Comparison of ENCODE assay signal across 17 mouse cellular contexts in the genomic region with DNA sequence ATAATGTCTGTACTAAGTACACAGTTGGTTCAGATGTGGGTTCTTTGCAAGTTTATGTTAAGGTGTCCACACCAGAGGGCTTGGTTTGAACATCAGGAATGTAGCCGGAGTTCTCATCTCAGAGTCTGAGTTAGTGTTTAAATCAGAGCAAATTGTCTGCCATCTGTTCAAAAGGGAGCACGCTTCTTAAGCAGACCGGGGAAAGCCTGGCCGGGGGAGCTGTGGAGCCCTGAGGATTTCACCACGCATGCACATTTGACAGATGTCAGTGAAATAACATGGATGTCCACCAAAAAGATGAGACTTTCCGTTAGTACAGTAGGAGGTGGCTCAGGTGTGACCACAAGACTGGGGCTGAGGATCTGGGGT.
DNase-seq lines count a peak whose midpoint lies in the region; ATAC-seq lines count a peak whose summit lies in the region.
"Had no signal": no experiment of that assay in that cellular context is flagged by ENCODE, and none has a peak within 500 bp of the region (broad histone marks: within the 10 kb centered on the region; RNA-seq: fewer than 3 reads in every experiment).

No protein-coding gene starts in this region.

- H3K27me3 ChIP-seq in embryonic facial prominence, embryonic 14.5 days (replicated peaks; ENCODE audit: control insufficient read depth, insufficient read depth, low read length), result peaks cover 28% of the 10 kb centered on the region
- no peaks in the 10 kb centered on the region for H3K27me3 ChIP-seq in midbrain, embryonic 14.5 days (ENCODE audit: control insufficient read depth, insufficient read depth, low read length)

- peaks cover 18% of the 10 kb centered on the region for H3K4me1 ChIP-seq in embryonic facial prominence, embryonic 14.5 days (ENCODE audit: control insufficient read depth, insufficient read depth, low read length)
- peaks cover 26% of the 10 kb centered on the region for H3K4me1 ChIP-seq in midbrain, embryonic 14.5 days (ENCODE audit: control insufficient read depth, insufficient read depth, low read length)

- H3K36me3 ChIP-seq in embryonic facial prominence, embryonic 14.5 days (ENCODE audit: control insufficient read depth, insufficient read depth, low read length), result no peaks in the 10 kb centered on the region
- H3K36me3 ChIP-seq in midbrain, embryonic 14.5 days (ENCODE audit: control insufficient read depth, insufficient read depth, low read length), result no peaks in the 10 kb centered on the region

- DNase-seq in layer of hippocampus, adult 11-12 months (ENCODE audit: low spot score), result peak; percentile 6
- no peak for DNase-seq in layer of hippocampus, adult 9-11 months
- peak; percentile 19 for DNase-seq in embryo, embryonic 10 days (ENCODE audit: low spot score)
- DNase-seq in embryonic facial prominence, embryonic 14.5 days (ENCODE audit: low spot score), result peak; percentile 7
- DNase-seq in midbrain, embryonic 14.5 days, result peak; percentile 40
- no peak for DNase-seq in heart, adult 18-20 months
- no peak for DNase-seq in spleen, postnatal 36 days (ENCODE audit: low spot score in 2 of 2)
- DNase-seq in yolk sac, embryonic 10.5 days (ENCODE audit: low spot score), result no peak
- DNase-seq: cerebellum, adult 8-10 months; gastrocnemius, adult 2 months; heart, adult 2 months; lung, adult 2 months; lung, postnatal 4 days; right cerebral cortex, postnatal 4 days; thymus, adult 18-20 months had no signal

- ATAC-seq in embryonic facial prominence, embryonic 14.5 days (ENCODE audit: low read depth), result no peak
- no peak for ATAC-seq in midbrain, embryonic 14.5 days (ENCODE audit: low FRiP score, low TSS enrichment)
- ATAC-seq: inflammation-experienced regulatory T-cells, adult 6 months had no signal

- no peak overlapping the region for H3K9ac ChIP-seq in embryonic facial prominence, embryonic 14.5 days (ENCODE audit: low read depth, low read length)
- H3K9ac ChIP-seq in midbrain, embryonic 14.5 days (replicated peaks; ENCODE audit: low read length), result no peak overlapping the region

- H3K27ac ChIP-seq in embryonic facial prominence, embryonic 14.5 days (replicated peaks; ENCODE audit: low read depth, low read length), result no peak overlapping the region
- H3K27ac ChIP-seq in midbrain, embryonic 14.5 days (replicated peaks; ENCODE audit: low read depth, low read length), result no peak overlapping the region
- H3K27ac ChIP-seq: gastrocnemius, adult 2 months; heart, adult 2 months; layer of hippocampus, adult 2 months had no signal

- 33% methylated on average over 6 of the region's 6 CpGs for WGBS in embryonic facial prominence, embryonic 14.5 days
- WGBS in midbrain, embryonic 14.5 days, result 16% methylated on average over 6 of the region's 6 CpGs

- no peak overlapping the region for H3K4me2 ChIP-seq in embryonic facial prominence, embryonic 14.5 days (ENCODE audit: low read depth, low read length)
- no peak overlapping the region for H3K4me2 ChIP-seq in midbrain, embryonic 14.5 days (ENCODE audit: low read length)

- no peak overlapping the region for H3K4me3 ChIP-seq in embryonic facial prominence, embryonic 14.5 days (ENCODE audit: low read depth, low read length)
- H3K4me3 ChIP-seq in midbrain, embryonic 14.5 days (replicated peaks; ENCODE audit: low read depth, low read length), result no peak overlapping the region
- H3K4me3 ChIP-seq: gastrocnemius, adult 2 months; heart, adult 2 months; layer of hippocampus, adult 2 months had no signal

- H3K9me3 ChIP-seq in embryonic facial prominence, embryonic 14.5 days (ENCODE audit: control insufficient read depth, low read length), result no peaks in the 10 kb centered on the region
- no peaks in the 10 kb centered on the region for H3K9me3 ChIP-seq in midbrain, embryonic 14.5 days (ENCODE audit: control insufficient read depth, low read length)

Comparison
In these comparisons a context has a peak if more than half of its experiments do, and no peak if none do; other contexts are left out.
1. DNase-seq: peak in layer of hippocampus, adult 11-12 months (single experiment), embryo, embryonic 10 days (single experiment), embryonic facial prominence, embryonic 14.5 days (single experiment) and midbrain, embryonic 14.5 days (single experiment); none in layer of hippocampus, adult 9-11 months (single experiment), heart, adult 18-20 months (0 of 2), spleen, postnatal 36 days (0 of 2) and yolk sac, embryonic 10.5 days (single experiment).